Mouse (Mus musculus): ENCODE data around the gene Tmem176a.

- TF ChIP-seq POLR2A (IDR thresholded peaks at IDR 0.05; ENCODE audit: borderline replicate concordance, extremely low read depth, insufficient read depth, insufficient read length, poor library complexity, severe bottlenecking) (no peak), CTCF (IDR thresholded peaks at IDR 0.05; ENCODE audit: borderline replicate concordance, extremely low read depth, insufficient read depth, insufficient read length) (no peak)
Measured at GRCm38 (mm10) chr6:48851820-48852491, 11.2 kb downstream of the Tmem176a start.
